Mouse (Mus musculus): ENCODE data around the gene Mfsd14a. TPM values are rescaled to one million over a fixed set of nuclear protein-coding genes. Genes with fewer than 3 reads are reported as not detected.
"Not testable (repeated sequence)": the region's sequence is repeated elsewhere in the genome, so short reads cannot be mapped to it uniquely, and the experiment has no call there.

Mfsd14a gene
- polyA plus RNA-seq, 1 experiment from 2014 or later, result 102 TPM

DNA sequence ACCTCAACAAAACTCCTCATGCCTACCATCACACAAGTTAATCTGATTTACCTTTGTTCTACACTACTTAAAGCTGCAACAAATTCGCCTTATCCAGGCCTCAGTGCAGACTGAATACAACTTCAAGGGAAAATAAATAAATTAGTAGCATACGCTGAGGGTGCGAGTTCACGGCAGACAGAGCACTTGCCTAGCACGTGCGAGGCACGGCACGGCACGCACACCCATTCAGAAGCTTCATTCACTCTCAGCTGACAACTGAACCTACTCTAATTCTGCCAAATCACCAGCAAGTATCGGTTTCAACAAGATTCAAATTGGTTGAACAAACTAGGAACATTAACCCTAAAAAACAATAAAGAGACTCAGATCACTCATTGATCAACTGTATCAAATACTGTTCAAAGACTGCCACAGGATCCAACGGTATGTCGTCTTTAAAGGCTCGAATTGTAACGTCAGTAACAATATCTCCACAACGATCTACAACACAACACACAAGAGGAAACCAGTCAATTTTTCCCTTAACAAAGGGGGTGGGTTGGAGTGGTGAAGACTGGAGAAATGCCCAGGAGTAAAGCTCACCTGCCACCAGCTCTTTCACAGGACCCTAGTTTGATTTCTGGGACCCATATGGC is 3.4 kb downstream of the Mfsd14a start:
- Histone ChIP-seq H3K9me3 (ENCODE audit: control insufficient read depth, low read depth, low read length) (no peaks in the 10 kb centered on the region), H3K9ac (replicated peaks; ENCODE audit: low read depth, low read length) (no peak overlapping the region), H3K36me3 (ENCODE audit: control insufficient read depth, insufficient read depth, low read length) (no peaks in the 10 kb centered on the region), H3K4me3 (ENCODE audit: low read depth, low read length) (no peak overlapping the region), H3K4me2 (replicated peaks; ENCODE audit: low read depth, low read length) (no peak overlapping the region), H3K4me1 (ENCODE audit: control insufficient read depth, insufficient read depth, low read length) (0 out of 2 replicates have a peak, but pooled peaks cover 10% of the 10 kb centered on the region), H3K27me3 (ENCODE audit: control insufficient read depth, insufficient read depth, low read length) (no peaks in the 10 kb centered on the region), H3K27ac (ENCODE audit: low read length) (no peak overlapping the region)
- no peak for ATAC-seq (ENCODE audit: insufficient number of reproducible peaks, insufficient read depth, low FRiP score, low read depth)
- 79% methylated on average over 15 of the region's 15 CpGs for WGBS

DNA sequence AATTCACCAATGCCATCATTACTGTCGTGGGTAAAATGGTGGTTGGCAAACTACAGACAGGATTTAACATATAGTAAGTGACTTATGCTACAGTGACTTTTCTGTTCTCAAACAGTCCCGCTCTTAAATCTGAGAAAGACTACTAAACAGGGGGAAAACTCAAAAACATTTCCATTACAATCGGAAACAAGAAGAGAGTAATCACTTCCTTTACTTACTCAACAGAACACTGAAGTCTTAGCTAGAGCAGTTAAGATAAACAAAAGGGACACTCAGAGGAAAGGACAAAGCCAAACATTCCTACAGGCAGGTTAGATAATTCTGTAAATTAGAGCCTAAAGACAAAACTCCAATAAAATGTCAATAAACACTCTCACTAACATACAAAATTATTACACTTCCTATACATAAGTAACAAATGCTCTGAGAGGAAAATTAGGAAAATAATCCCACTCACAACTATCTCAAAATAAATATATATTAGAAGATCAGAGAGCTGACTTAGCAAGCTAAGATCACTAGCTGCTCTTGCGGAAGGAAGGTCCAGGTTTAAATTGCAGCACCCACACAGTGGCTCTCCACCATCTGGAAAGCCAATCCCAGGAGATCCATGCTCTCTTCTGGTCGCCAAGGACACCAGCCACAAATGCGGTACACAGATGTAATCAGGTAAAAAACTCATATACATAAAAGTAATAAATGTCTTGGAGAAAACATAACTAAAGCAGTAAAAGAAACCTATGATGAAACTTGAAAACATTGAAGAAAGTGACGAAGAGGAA is 6.1 kb downstream of the Mfsd14a start:
- WGBS, result 67% methylated on average over 7 of the region's 7 CpGs
- Histone ChIP-seq H3K27ac (ENCODE audit: low read length) (no peak overlapping the region), H3K4me1 (ENCODE audit: control insufficient read depth, insufficient read depth, low read length) (0 out of 2 replicates have a peak, but pooled peaks cover 10% of the 10 kb centered on the region), H3K27me3 (ENCODE audit: control insufficient read depth, insufficient read depth, low read length) (no peaks in the 10 kb centered on the region), H3K4me2 (replicated peaks; ENCODE audit: low read depth, low read length) (no peak overlapping the region), H3K9ac (replicated peaks; ENCODE audit: low read depth, low read length) (no peak overlapping the region), H3K36me3 (ENCODE audit: control insufficient read depth, insufficient read depth, low read length) (no peaks in the 10 kb centered on the region), H3K9me3 (ENCODE audit: control insufficient read depth, low read depth, low read length) (no peaks in the 10 kb centered on the region), H3K4me3 (ENCODE audit: low read depth, low read length) (no peak overlapping the region)
- ATAC-seq (ENCODE audit: insufficient number of reproducible peaks, insufficient read depth, low FRiP score, low read depth), result no peak

DNA sequence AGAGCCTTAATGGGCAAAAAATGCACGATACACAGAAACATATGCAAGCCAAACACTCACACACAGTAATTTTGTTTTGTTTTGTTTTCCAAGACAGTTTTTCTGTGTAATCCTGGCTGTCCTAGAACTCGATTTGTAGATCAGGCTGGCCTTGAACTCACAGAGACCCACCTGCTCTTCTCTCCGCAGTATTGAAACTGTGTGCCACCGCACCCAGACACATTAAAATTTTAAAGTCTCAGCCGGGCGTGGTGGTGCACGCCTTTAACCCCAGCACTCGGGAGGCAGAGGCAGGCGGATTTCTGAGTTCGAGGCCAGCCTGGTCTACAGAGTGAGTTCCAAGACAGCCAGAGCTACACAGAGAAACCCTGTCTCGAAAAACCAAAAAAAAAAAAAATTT is 8.4 kb downstream of the Mfsd14a start:
- not testable (repeated sequence) for H3K9me3 ChIP-seq (ENCODE audit: control insufficient read depth, low read depth, low read length); H3K27ac ChIP-seq (ENCODE audit: low read length); H3K36me3 ChIP-seq (ENCODE audit: control insufficient read depth, insufficient read depth, low read length); H3K9ac ChIP-seq (replicated peaks; ENCODE audit: low read depth, low read length); H3K4me3 ChIP-seq (ENCODE audit: low read depth, low read length); ATAC-seq (ENCODE audit: insufficient number of reproducible peaks, insufficient read depth, low FRiP score, low read depth); H3K4me2 ChIP-seq (replicated peaks; ENCODE audit: low read depth, low read length); H3K27me3 ChIP-seq (ENCODE audit: control insufficient read depth, insufficient read depth, low read length); H3K4me1 ChIP-seq (ENCODE audit: control insufficient read depth, insufficient read depth, low read length)
- 94% methylated on average over 11 of the region's 11 CpGs for WGBS

DNA sequence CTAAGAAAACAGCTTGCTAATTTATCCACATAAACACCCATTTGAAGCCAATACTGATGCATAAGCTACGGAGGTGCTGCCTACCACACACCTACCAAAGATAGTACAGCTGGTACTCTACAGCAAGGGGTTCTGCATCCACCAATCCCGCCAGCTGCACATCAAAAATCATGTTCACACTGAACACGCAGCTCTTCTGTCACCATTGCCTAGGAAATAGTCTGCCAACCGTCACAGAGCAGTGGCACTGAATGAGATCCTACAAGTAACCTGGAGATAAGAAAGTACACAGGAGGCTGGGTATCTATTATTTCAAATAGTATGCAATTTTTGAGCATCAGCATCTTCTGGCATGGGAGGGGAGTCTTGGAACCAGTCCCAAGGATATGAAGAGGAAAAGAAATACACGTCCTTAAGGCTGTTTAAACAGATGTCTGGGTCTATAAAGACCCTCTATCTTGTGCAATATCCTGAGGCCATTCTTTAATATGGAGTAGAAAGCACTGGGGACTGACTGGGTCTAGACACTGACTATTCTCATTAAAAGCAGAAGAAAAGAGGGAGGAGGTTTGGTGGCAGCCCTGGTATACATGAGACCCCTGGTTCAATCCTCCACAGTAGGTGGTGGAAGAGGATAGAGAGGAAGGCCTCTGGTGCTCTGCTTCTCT is 9.1 kb downstream of the Mfsd14a start:
- Histone ChIP-seq H3K27me3 (ENCODE audit: control insufficient read depth, insufficient read depth, low read length) (no peaks in the 10 kb centered on the region), H3K4me1 (ENCODE audit: control insufficient read depth, insufficient read depth, low read length) (0 out of 2 replicates have a peak, but pooled peaks cover 6% of the 10 kb centered on the region), H3K9ac (replicated peaks; ENCODE audit: low read depth, low read length) (no peak overlapping the region), H3K27ac (ENCODE audit: low read length) (no peak overlapping the region), H3K9me3 (ENCODE audit: control insufficient read depth, low read depth, low read length) (no peaks in the 10 kb centered on the region), H3K4me3 (ENCODE audit: low read depth, low read length) (no peak overlapping the region), H3K36me3 (ENCODE audit: control insufficient read depth, insufficient read depth, low read length) (peaks cover 5% of the 10 kb centered on the region; the same call in 1 of the 2 replicates), H3K4me2 (replicated peaks; ENCODE audit: low read depth, low read length) (no peak overlapping the region)
- 69% methylated on average over 5 of the region's 5 CpGs for WGBS
- no peak for ATAC-seq (ENCODE audit: insufficient number of reproducible peaks, insufficient read depth, low FRiP score, low read depth)

DNA sequence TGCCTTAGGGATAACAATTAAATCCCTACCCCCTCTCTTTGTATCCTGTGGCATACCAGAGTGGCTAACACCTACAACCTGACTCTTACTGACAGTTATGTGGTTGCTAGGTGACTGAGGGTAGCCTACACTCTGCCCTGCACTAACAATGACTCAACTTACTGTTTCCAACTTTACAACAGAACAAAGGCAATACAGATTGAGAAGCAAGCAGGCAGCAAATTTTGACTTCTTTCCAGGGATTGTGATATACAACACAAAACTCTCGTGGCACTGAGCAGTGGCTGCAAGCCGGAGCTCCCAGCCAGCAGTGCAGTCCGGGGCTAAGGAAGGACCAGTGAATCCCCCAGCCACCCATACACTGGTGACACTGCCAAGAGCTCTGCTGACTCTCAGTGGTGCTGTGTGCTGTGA is 10.4 kb downstream of the Mfsd14a start:
- H3K4me3 ChIP-seq (ENCODE audit: low read depth, low read length), result no peak overlapping the region
- no peaks in the 10 kb centered on the region for H3K9me3 ChIP-seq (ENCODE audit: control insufficient read depth, low read depth, low read length)
- no peaks in the 10 kb centered on the region for H3K27me3 ChIP-seq (ENCODE audit: control insufficient read depth, insufficient read depth, low read length)
- H3K36me3 ChIP-seq (ENCODE audit: control insufficient read depth, insufficient read depth, low read length), result peaks cover 5% of the 10 kb centered on the region; the same call in 1 of the 2 replicates
- WGBS, result 71% methylated on average over 3 of the region's 3 CpGs
- no peak overlapping the region for H3K4me2 ChIP-seq (replicated peaks; ENCODE audit: low read depth, low read length)
- H3K4me1 ChIP-seq (ENCODE audit: control insufficient read depth, insufficient read depth, low read length), result 0 out of 2 replicates have a peak, but pooled peaks cover 5% of the 10 kb centered on the region
- ATAC-seq (ENCODE audit: insufficient number of reproducible peaks, insufficient read depth, low FRiP score, low read depth), result no peak
- H3K27ac ChIP-seq (ENCODE audit: low read length), result no peak overlapping the region
- no peak overlapping the region for H3K9ac ChIP-seq (replicated peaks; ENCODE audit: low read depth, low read length)

DNA sequence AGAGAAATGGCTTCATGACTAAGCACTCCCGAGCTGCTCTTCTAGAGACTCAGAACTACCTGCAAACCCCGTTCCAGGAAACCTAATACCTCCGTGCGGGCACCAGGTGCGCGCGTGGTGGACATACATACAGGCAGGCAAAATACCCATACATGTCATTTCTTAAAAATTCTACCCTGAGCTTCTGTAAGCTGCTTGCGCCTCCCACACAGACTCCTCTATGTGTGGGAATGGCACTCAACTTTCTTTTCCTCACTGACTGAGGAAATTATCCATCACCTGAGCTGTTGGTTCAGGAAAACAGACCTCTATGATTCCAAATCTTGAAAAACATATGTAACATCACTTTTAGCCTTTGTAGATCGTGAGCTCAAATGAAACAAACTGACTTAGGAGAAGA is 11.8 kb downstream of the Mfsd14a start:
- H3K4me2 ChIP-seq (replicated peaks; ENCODE audit: low read depth, low read length), result no peak overlapping the region

DNA sequence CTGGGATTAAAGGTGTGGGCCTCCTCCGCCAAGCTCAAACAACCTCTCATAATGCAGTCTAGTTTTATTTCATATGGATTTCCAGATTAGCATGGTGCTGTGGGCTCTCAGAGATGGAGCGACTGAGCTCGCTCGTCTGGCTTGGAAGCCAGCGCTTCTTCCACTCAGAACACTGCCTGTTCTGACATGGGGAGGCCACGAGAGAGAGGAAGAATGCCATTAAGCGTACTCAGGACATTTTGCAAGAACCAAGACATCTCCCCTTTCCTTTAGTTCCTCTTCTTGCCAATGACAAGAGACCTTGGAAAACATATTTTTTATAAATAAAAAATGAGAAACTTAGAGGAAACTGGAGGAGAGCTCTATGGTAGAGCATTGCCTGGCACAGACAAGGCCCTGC is 13.7 kb downstream of the Mfsd14a start:
- H3K27ac ChIP-seq (ENCODE audit: low read length), result no peak overlapping the region
- no peak overlapping the region for H3K4me2 ChIP-seq (replicated peaks; ENCODE audit: low read depth, low read length)
- no peak overlapping the region for H3K4me3 ChIP-seq (ENCODE audit: low read depth, low read length)
- no peaks in the 10 kb centered on the region for H3K27me3 ChIP-seq (ENCODE audit: control insufficient read depth, insufficient read depth, low read length)
- no peak overlapping the region for H3K9ac ChIP-seq (replicated peaks; ENCODE audit: low read depth, low read length)
- ATAC-seq (ENCODE audit: insufficient number of reproducible peaks, insufficient read depth, low FRiP score, low read depth), result no peak
- no peaks in the 10 kb centered on the region for H3K4me1 ChIP-seq (ENCODE audit: control insufficient read depth, insufficient read depth, low read length)
- no peaks in the 10 kb centered on the region for H3K9me3 ChIP-seq (ENCODE audit: control insufficient read depth, low read depth, low read length)
- peaks cover 33% of the 10 kb centered on the region for H3K36me3 ChIP-seq (ENCODE audit: control insufficient read depth, insufficient read depth, low read length)
- WGBS, result 96% methylated on average over 7 of the region's 7 CpGs

More for the DNA sequence above, 11.8 kb downstream of the Mfsd14a start:
- no peak for ATAC-seq (ENCODE audit: insufficient number of reproducible peaks, insufficient read depth, low FRiP score, low read depth)
- WGBS, result 94% methylated on average over 9 of the region's 9 CpGs
- Histone ChIP-seq H3K9ac (replicated peaks; ENCODE audit: low read depth, low read length) (no peak overlapping the region), H3K27ac (ENCODE audit: low read length) (no peak overlapping the region), H3K36me3 (ENCODE audit: control insufficient read depth, insufficient read depth, low read length) (peaks cover 18% of the 10 kb centered on the region), H3K4me3 (ENCODE audit: low read depth, low read length) (no peak overlapping the region), H3K4me1 (ENCODE audit: control insufficient read depth, insufficient read depth, low read length) (no peaks in the 10 kb centered on the region), H3K27me3 (ENCODE audit: control insufficient read depth, insufficient read depth, low read length) (no peaks in the 10 kb centered on the region), H3K9me3 (ENCODE audit: control insufficient read depth, low read depth, low read length) (no peaks in the 10 kb centered on the region)

DNA sequence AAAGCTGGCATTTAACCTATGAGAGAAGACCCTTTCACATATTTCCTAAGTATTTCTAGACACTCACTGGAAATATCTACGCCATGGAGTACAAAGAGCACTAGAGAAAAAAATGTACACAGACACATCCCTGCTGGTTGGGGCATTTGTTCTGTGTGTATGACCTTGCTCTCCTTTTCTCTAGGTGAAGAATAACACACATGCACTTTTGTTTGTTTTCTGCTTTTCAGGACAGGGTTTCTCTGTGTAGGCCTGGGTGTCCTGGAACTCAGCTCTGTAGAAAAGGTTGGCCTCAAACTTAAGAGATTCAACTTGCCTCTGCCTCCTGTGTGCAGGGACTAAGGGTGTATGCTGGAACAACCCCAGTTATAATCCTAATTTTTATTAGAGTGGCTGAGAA is 16.1 kb downstream of the Mfsd14a start:
- WGBS, result 82% methylated on average over 1 of the region's 1 CpGs
- Histone ChIP-seq H3K9me3 (ENCODE audit: control insufficient read depth, low read depth, low read length) (no peaks in the 10 kb centered on the region), H3K27me3 (ENCODE audit: control insufficient read depth, insufficient read depth, low read length) (no peaks in the 10 kb centered on the region), H3K27ac (ENCODE audit: low read length) (no peak overlapping the region), H3K9ac (replicated peaks; ENCODE audit: low read depth, low read length) (no peak overlapping the region), H3K4me3 (ENCODE audit: low read depth, low read length) (no peak overlapping the region), H3K36me3 (ENCODE audit: control insufficient read depth, insufficient read depth, low read length) (peaks cover 56% of the 10 kb centered on the region), H3K4me2 (replicated peaks; ENCODE audit: low read depth, low read length) (no peak overlapping the region), H3K4me1 (ENCODE audit: control insufficient read depth, insufficient read depth, low read length) (no peaks in the 10 kb centered on the region)
- ATAC-seq (ENCODE audit: insufficient number of reproducible peaks, insufficient read depth, low FRiP score, low read depth), result no peak

Data from stomach, embryonic 14.5 days (tissue).